9 mouse cellular contexts compared by ENCODE assay signal in the genomic region with DNA sequence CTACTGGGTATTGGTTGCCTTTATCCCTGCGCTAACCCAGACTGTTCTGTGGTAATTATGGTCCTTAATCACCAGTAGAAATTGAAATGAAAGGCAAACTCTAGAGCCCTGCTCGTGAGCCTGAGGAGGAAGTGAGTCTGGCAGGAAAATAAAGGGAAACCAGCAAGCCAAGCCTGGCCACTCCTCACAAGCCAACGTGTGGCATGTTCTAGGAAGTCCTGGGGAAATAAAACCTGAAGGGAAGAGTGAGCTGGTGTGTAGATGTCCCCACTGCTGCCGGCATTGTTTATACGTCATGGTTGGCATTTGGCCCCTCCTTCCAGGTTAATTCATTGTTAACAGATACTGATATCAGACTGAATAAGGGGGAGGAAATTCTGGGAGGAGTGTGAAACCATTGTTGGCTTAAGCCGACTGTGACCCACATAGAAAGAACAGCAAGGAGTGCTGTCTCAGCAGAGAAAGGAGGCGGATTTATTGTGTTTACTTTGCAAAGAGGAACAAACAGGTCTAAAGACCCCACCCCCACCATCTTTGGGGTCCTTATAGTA.
A peak's percentile ranks its signal among the peaks of the same experiment; 100 is the strongest.
DNase-seq lines count a peak whose midpoint lies in the region; ATAC-seq lines count a peak whose summit lies in the region.
"Had no signal": no experiment of that assay in that cellular context is flagged by ENCODE, and none has a peak within 500 bp of the region (broad histone marks: within the 10 kb centered on the region; RNA-seq: fewer than 3 reads in every experiment).

No protein-coding gene starts in this region.

- ATAC-seq in liver, embryonic 15.5 days (ENCODE audit: insufficient read depth) = no peak
- ATAC-seq in liver, embryonic 12.5 days = no peak
- peak; percentile 47 to 59; a peak in 3 of 4 replicates for ATAC-seq in hematopoietic stem cell, adult 5-6 weeks (replicated peaks in 1 of 2; ENCODE audit: insufficient read depth in 1 of 2, low FRiP score in 2 of 2, low TSS enrichment in 1 of 2, low read depth in 1 of 2, poor library complexity in 2 of 2, severe bottlenecking in 2 of 2)
- ATAC-seq in stomach, embryonic 15.5 days (ENCODE audit: insufficient read depth, low FRiP score, low read depth) = 0 out of 2 replicates have a peak, but pooled peaks have one; percentile 27
- ATAC-seq in hindbrain, embryonic 13.5 days (ENCODE audit: low FRiP score) = no peak

- 23% methylated on average over 7 of the region's 7 CpGs for WGBS in liver, embryonic 15.5 days (ENCODE audit: insufficient replicate concordance)
- WGBS in liver, embryonic 12.5 days (ENCODE audit: insufficient replicate concordance) = 28% methylated on average over 7 of the region's 7 CpGs
- WGBS in stomach, embryonic 15.5 days = 35% methylated on average over 7 of the region's 7 CpGs
- 32% methylated on average over 7 of the region's 7 CpGs for WGBS in hindbrain, embryonic 13.5 days

- H3K27ac ChIP-seq in liver, embryonic 15.5 days (replicated peaks) = peak overlapping the region; percentile 7; the same call in 1 of the 2 replicates
- no peak overlapping the region for H3K27ac ChIP-seq in liver, embryonic 12.5 days
- no peak overlapping the region for H3K27ac ChIP-seq in stomach, embryonic 15.5 days
- no peak overlapping the region for H3K27ac ChIP-seq in hindbrain, embryonic 13.5 days

- H3K27me3 ChIP-seq in liver, embryonic 15.5 days = no peaks in the 10 kb centered on the region
- no peaks in the 10 kb centered on the region for H3K27me3 ChIP-seq in liver, embryonic 12.5 days (replicated peaks)
- H3K27me3 ChIP-seq in stomach, embryonic 15.5 days (replicated peaks) = no peaks in the 10 kb centered on the region
- H3K27me3 ChIP-seq in hindbrain, embryonic 13.5 days = no peaks in the 10 kb centered on the region

- peaks cover 20% of the 10 kb centered on the region for H3K4me1 ChIP-seq in liver, embryonic 15.5 days (replicated peaks)
- peaks cover 27% of the 10 kb centered on the region for H3K4me1 ChIP-seq in liver, embryonic 12.5 days
- H3K4me1 ChIP-seq in stomach, embryonic 15.5 days = peaks cover 5% of the 10 kb centered on the region
- H3K4me1 ChIP-seq in hindbrain, embryonic 13.5 days (replicated peaks) = peaks cover 21% of the 10 kb centered on the region

- no peak overlapping the region for H3K4me2 ChIP-seq in liver, embryonic 15.5 days
- no peak overlapping the region for H3K4me2 ChIP-seq in liver, embryonic 12.5 days
- no peak overlapping the region for H3K4me2 ChIP-seq in stomach, embryonic 15.5 days
- H3K4me2 ChIP-seq in hindbrain, embryonic 13.5 days = no peak overlapping the region

- DNase-seq in lung, postnatal 10 days = peak; percentile 23
- no peak for DNase-seq in ovary, adult 18-20 months (ENCODE audit: low spot score)
- DNase-seq: cerebellum, adult 18-20 months; thymus, postnatal 4 days had no signal

- no peaks in the 10 kb centered on the region for H3K9me3 ChIP-seq in liver, embryonic 15.5 days (replicated peaks)
- H3K9me3 ChIP-seq in liver, embryonic 12.5 days (replicated peaks) = no peaks in the 10 kb centered on the region
- H3K9me3 ChIP-seq in stomach, embryonic 15.5 days = no peaks in the 10 kb centered on the region
- H3K9me3 ChIP-seq in hindbrain, embryonic 13.5 days = no peaks in the 10 kb centered on the region

- H3K9ac ChIP-seq in liver, embryonic 15.5 days = no peak overlapping the region
- no peak overlapping the region for H3K9ac ChIP-seq in liver, embryonic 12.5 days
- H3K9ac ChIP-seq in stomach, embryonic 15.5 days = no peak overlapping the region
- no peak overlapping the region for H3K9ac ChIP-seq in hindbrain, embryonic 13.5 days

- H3K4me3 ChIP-seq in liver, embryonic 15.5 days (replicated peaks) = no peak overlapping the region
- no peak overlapping the region for H3K4me3 ChIP-seq in liver, embryonic 12.5 days
- H3K4me3 ChIP-seq in stomach, embryonic 15.5 days (replicated peaks) = no peak overlapping the region
- H3K4me3 ChIP-seq in hindbrain, embryonic 13.5 days = no peak overlapping the region

- H3K36me3 ChIP-seq in liver, embryonic 15.5 days (replicated peaks) = no peaks in the 10 kb centered on the region
- no peaks in the 10 kb centered on the region for H3K36me3 ChIP-seq in liver, embryonic 12.5 days
- H3K36me3 ChIP-seq in stomach, embryonic 15.5 days = no peaks in the 10 kb centered on the region
- H3K36me3 ChIP-seq in hindbrain, embryonic 13.5 days = no peaks in the 10 kb centered on the region

Comparison
In these comparisons a context has a peak if more than half of its experiments do, and no peak if none do; other contexts are left out.
1. ATAC-seq: peak in hematopoietic stem cell, adult 5-6 weeks (2 of 2) and stomach, embryonic 15.5 days (single experiment); none in liver, embryonic 15.5 days (single experiment), liver, embryonic 12.5 days (single experiment) and hindbrain, embryonic 13.5 days (single experiment).